Comparison of ENCODE assay signal across 8 mouse cellular contexts in the genomic region with DNA sequence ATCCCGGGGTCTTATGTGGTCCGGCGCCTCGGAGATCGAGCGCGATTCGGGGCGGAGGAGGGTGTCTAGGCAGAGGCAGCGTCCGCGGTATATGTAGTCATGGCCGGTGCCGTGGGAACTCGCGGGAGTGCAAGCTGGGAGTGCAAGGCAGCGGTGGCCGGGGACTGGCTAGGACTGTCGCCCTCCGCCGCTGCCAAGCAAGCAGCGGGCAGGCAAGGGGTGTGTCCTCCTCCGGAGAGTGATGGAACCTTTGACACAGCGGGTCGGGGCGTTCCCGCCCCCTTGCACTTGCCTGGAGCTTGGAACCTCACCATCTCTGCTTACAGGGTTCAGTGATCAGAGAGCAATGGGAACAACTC. TPM values are rescaled to one million over a fixed set of nuclear protein-coding genes. Genes with fewer than 3 reads are reported as not detected.
A peak's percentile ranks its signal among the peaks of the same experiment; 100 is the strongest.
DNase-seq lines count a peak whose midpoint lies in the region; ATAC-seq and TF ChIP-seq lines count a peak whose summit lies in the region.

No protein-coding gene starts in this region.

- H3K4me3 ChIP-seq in heart, embryonic 16.5 days (ENCODE audit: low read length): peak overlapping the region; percentile 99
- H3K4me3 ChIP-seq in erythroblast, embryonic 14.5 days (replicated peaks): peak overlapping the region; percentile 94
- peak overlapping the region; percentile 81 for H3K4me3 ChIP-seq in lung, postnatal 0 days (ENCODE audit: low read depth, low read length)
- peak overlapping the region; percentile 88 for H3K4me3 ChIP-seq in stomach, postnatal 0 days (ENCODE audit: low read depth, low read length)

- TF ChIP-seq CTCF in lung, postnatal 0 days (IDR thresholded peaks at IDR 0.05): 0 out of 2 replicates have a peak, but pooled peaks have one; percentile 24
- no peak for TF ChIP-seq CTCF in stomach, postnatal 0 days (IDR thresholded peaks at IDR 0.05; ENCODE audit: low read depth)

- TF ChIP-seq EP300 in lung, postnatal 0 days (IDR thresholded peaks at IDR 0.05): no peak
- TF ChIP-seq EP300 in stomach, postnatal 0 days (optimal IDR thresholded peaks at IDR 0.05): no peak

- peaks cover 19% of the 10 kb centered on the region for H3K36me3 ChIP-seq in heart, embryonic 16.5 days (ENCODE audit: control insufficient read depth, insufficient read depth)
- H3K36me3 ChIP-seq in erythroblast, embryonic 14.5 days (ENCODE audit: control insufficient read depth): peaks cover 33% of the 10 kb centered on the region
- H3K36me3 ChIP-seq in lung, postnatal 0 days (ENCODE audit: insufficient read depth, low read length): peaks cover 11% of the 10 kb centered on the region; the same call in 1 of the 2 replicates
- H3K36me3 ChIP-seq in stomach, postnatal 0 days (ENCODE audit: control insufficient read depth, insufficient read depth, low read length): peaks cover 6% of the 10 kb centered on the region; the same call in 1 of the 2 replicates

- H3K27me3 ChIP-seq in heart, embryonic 16.5 days (ENCODE audit: control insufficient read depth, insufficient read depth, low read length): no peaks in the 10 kb centered on the region
- peaks cover 25% of the 10 kb centered on the region for H3K27me3 ChIP-seq in erythroblast, embryonic 14.5 days (ENCODE audit: control insufficient read depth)
- H3K27me3 ChIP-seq in lung, postnatal 0 days (replicated peaks; ENCODE audit: insufficient read depth, low read length): no peaks in the 10 kb centered on the region
- no peaks in the 10 kb centered on the region for H3K27me3 ChIP-seq in stomach, postnatal 0 days (ENCODE audit: control insufficient read depth, insufficient read depth, low read length)

- peak overlapping the region; percentile 82 for H3K4me2 ChIP-seq in heart, embryonic 16.5 days (ENCODE audit: low read depth, low read length)
- H3K4me2 ChIP-seq in lung, postnatal 0 days (replicated peaks; ENCODE audit: low read depth, low read length): peak overlapping the region; percentile 58
- peak overlapping the region; percentile 75 for H3K4me2 ChIP-seq in stomach, postnatal 0 days (replicated peaks; ENCODE audit: low read depth)

- DNase-seq in heart, adult 8-10 months (ENCODE audit: low spot score): no peak
- peak; percentile 89 for DNase-seq in MN1 (ENCODE audit: low spot score)
- DNase-seq in kidney, adult 18-20 months: peak; percentile 84
- peak; percentile 91 for DNase-seq in lung, postnatal 0 days (ENCODE audit: low spot score)
- DNase-seq in stomach, postnatal 0 days (ENCODE audit: low spot score): peak; percentile 85
- no peak for DNase-seq in left cerebral cortex, adult 18-20 months (ENCODE audit: low spot score in 2 of 2)

- H3K9ac ChIP-seq in heart, embryonic 16.5 days (ENCODE audit: low read length): peak overlapping the region; percentile 98
- H3K9ac ChIP-seq in lung, postnatal 0 days (replicated peaks; ENCODE audit: low read depth): peak overlapping the region; percentile 78
- H3K9ac ChIP-seq in stomach, postnatal 0 days (ENCODE audit: low read length): peak overlapping the region; percentile 91

- peak; percentile 28 for ATAC-seq in heart, embryonic 16.5 days (replicated peaks; ENCODE audit: extremely low read depth, insufficient read depth, low FRiP score)
- ATAC-seq in lung, postnatal 0 days: peak; percentile 74
- ATAC-seq in stomach, postnatal 0 days (ENCODE audit: low FRiP score, low TSS enrichment): peak; percentile 75

- under 1% methylated on average over 27 of the region's 27 CpGs for WGBS in heart, embryonic 16.5 days
- 0% methylated on average over 27 of the region's 27 CpGs for WGBS in lung, postnatal 0 days
- under 1% methylated on average over 27 of the region's 27 CpGs for WGBS in stomach, postnatal 0 days

- no peaks in the 10 kb centered on the region for H3K9me3 ChIP-seq in heart, embryonic 16.5 days (replicated peaks; ENCODE audit: control insufficient read depth, low read length)
- no peaks in the 10 kb centered on the region for H3K9me3 ChIP-seq in erythroblast, embryonic 14.5 days (ENCODE audit: control insufficient read depth, low read length)
- no peaks in the 10 kb centered on the region for H3K9me3 ChIP-seq in lung, postnatal 0 days (ENCODE audit: low read length)
- no peaks in the 10 kb centered on the region for H3K9me3 ChIP-seq in stomach, postnatal 0 days (ENCODE audit: control insufficient read depth, low read length)

- peaks cover 21% of the 10 kb centered on the region for H3K4me1 ChIP-seq in heart, embryonic 16.5 days (ENCODE audit: control insufficient read depth, insufficient read depth, low read length)
- H3K4me1 ChIP-seq in erythroblast, embryonic 14.5 days (ENCODE audit: control insufficient read depth): peaks cover 46% of the 10 kb centered on the region
- H3K4me1 ChIP-seq in lung, postnatal 0 days (ENCODE audit: insufficient read depth, low read depth, low read length): peaks cover 9% of the 10 kb centered on the region; the same call in 1 of the 2 replicates
- peaks cover 7% of the 10 kb centered on the region; the same call in 1 of the 2 replicates for H3K4me1 ChIP-seq in stomach, postnatal 0 days (replicated peaks; ENCODE audit: control insufficient read depth, insufficient read depth)

- H3K27ac ChIP-seq in heart, embryonic 16.5 days (ENCODE audit: low read length): peak overlapping the region; percentile 96
- peak overlapping the region; percentile 97 for H3K27ac ChIP-seq in lung, postnatal 0 days (ENCODE audit: low read length)
- peak overlapping the region; percentile 97 for H3K27ac ChIP-seq in stomach, postnatal 0 days (replicated peaks)

RNA-seq across cellular contexts. Expression of a gene that starts 0.9 kb away (rescaled TPM):
- 21.5 and 28.4 TPM in 2 replicates for polyA plus RNA-seq in heart, embryonic 16.5 days (2015; fragmentation: Nextera tagmentation; extraction: Ambion mirVana)
- 10 to 100 TPM; 10.1 to 13.4 (median 11.9) TPM for total RNA-seq in heart, adult 8-10 months (2022)
- polyA plus RNA-seq in erythroblast, embryonic 14.5 days (2012): 0.17 and 0.20 TPM in 2 replicates
- 17.0 and 19.9 TPM in 2 replicates for polyA plus RNA-seq in lung, postnatal 0 days (2015; fragmentation: Nextera tagmentation; extraction: Ambion mirVana)
- polyA plus RNA-seq in stomach, postnatal 0 days (2015; fragmentation: Nextera tagmentation; extraction: Ambion mirVana): 11.2 and 12.0 TPM in 2 replicates
- 10 to 100 TPM; 19.0 to 21.3 TPM for total RNA-seq in left cerebral cortex, adult 18-20 months (2021)

RNA-seq across cellular contexts. Expression of a gene that starts 3.0 kb away (rescaled TPM):
- not detected in 2 replicates for polyA plus RNA-seq in heart, embryonic 16.5 days (2015; fragmentation: Nextera tagmentation; extraction: Ambion mirVana)
- total RNA-seq in heart, adult 8-10 months (2022): not detected
- not detected in 2 replicates for polyA plus RNA-seq in erythroblast, embryonic 14.5 days (2012)
- not detected in 2 replicates for polyA plus RNA-seq in lung, postnatal 0 days (2015; fragmentation: Nextera tagmentation; extraction: Ambion mirVana)
- polyA plus RNA-seq in stomach, postnatal 0 days (2015; fragmentation: Nextera tagmentation; extraction: Ambion mirVana): not detected in 2 replicates
- 1 to 10 TPM; 1.1 to 1.2 TPM for total RNA-seq in left cerebral cortex, adult 18-20 months (2021)

RNA-seq across cellular contexts. Expression of a gene that starts 41.6 kb away (rescaled TPM):
- polyA plus RNA-seq in heart, embryonic 16.5 days (2015; fragmentation: Nextera tagmentation; extraction: Ambion mirVana): not detected in 2 replicates
- not detected for total RNA-seq in heart, adult 8-10 months (2022)
- polyA plus RNA-seq in erythroblast, embryonic 14.5 days (2012): 0.03 TPM in 1 of 2 replicates, not detected in the other
- polyA plus RNA-seq in lung, postnatal 0 days (2015; fragmentation: Nextera tagmentation; extraction: Ambion mirVana): not detected in 2 replicates
- 0.10 TPM in 1 of 2 replicates, not detected in the other for polyA plus RNA-seq in stomach, postnatal 0 days (2015; fragmentation: Nextera tagmentation; extraction: Ambion mirVana)
- total RNA-seq in left cerebral cortex, adult 18-20 months (2021): not detected

RNA-seq across cellular contexts. Expression of a gene that starts 45.0 kb away (rescaled TPM):
- polyA plus RNA-seq in heart, embryonic 16.5 days (2015; fragmentation: Nextera tagmentation; extraction: Ambion mirVana): 0.88 and 1.1 TPM in 2 replicates
- not detected for total RNA-seq in heart, adult 8-10 months (2022)
- polyA plus RNA-seq in erythroblast, embryonic 14.5 days (2012): not detected in 2 replicates
- 7.9 and 9.6 TPM in 2 replicates for polyA plus RNA-seq in lung, postnatal 0 days (2015; fragmentation: Nextera tagmentation; extraction: Ambion mirVana)
- polyA plus RNA-seq in stomach, postnatal 0 days (2015; fragmentation: Nextera tagmentation; extraction: Ambion mirVana): 0.15 and 0.23 TPM in 2 replicates
- not detected for total RNA-seq in left cerebral cortex, adult 18-20 months (2021)

RNA-seq across cellular contexts. Expression of a gene that starts 54.9 kb away (rescaled TPM):
- 12.7 and 17.4 TPM in 2 replicates for polyA plus RNA-seq in heart, embryonic 16.5 days (2015; fragmentation: Nextera tagmentation; extraction: Ambion mirVana)
- total RNA-seq in heart, adult 8-10 months (2022): 10 to 100 TPM; 13.6 to 19.5 (median 16.5) TPM
- polyA plus RNA-seq in erythroblast, embryonic 14.5 days (2012): 0.02 TPM in 1 of 2 replicates, not detected in the other
- 22.4 and 29.5 TPM in 2 replicates for polyA plus RNA-seq in lung, postnatal 0 days (2015; fragmentation: Nextera tagmentation; extraction: Ambion mirVana)
- polyA plus RNA-seq in stomach, postnatal 0 days (2015; fragmentation: Nextera tagmentation; extraction: Ambion mirVana): 25.7 and 27.9 TPM in 2 replicates
- total RNA-seq in left cerebral cortex, adult 18-20 months (2021): 1 to 10 TPM; 3.5 to 4.2 TPM

Comparison
In these comparisons a context has a peak if more than half of its experiments do, and no peak if none do; other contexts are left out.
1. DNase-seq: peak in MN1 (single experiment), kidney, adult 18-20 months (single experiment), lung, postnatal 0 days (single experiment) and stomach, postnatal 0 days (single experiment); none in heart, adult 8-10 months (single experiment) and left cerebral cortex, adult 18-20 months (0 of 2).
2. RNA of a gene that starts 0.9 kb away (polyA plus RNA-seq): 21.5 to 28.4 TPM in heart, embryonic 16.5 days, 17.0 to 19.9 TPM in lung, postnatal 0 days and 11.2 to 12.0 TPM in stomach, postnatal 0 days; 0.17 to 0.20 TPM in erythroblast, embryonic 14.5 days; every median in the first group is over 10 times any median in the second.
3. Peak in every context shown above with its lines, with median percentiles within 50 percentile points of each other: ATAC-seq, H3K27ac ChIP-seq, H3K4me2 ChIP-seq, H3K4me3 ChIP-seq and H3K9ac ChIP-seq.